Mouse (Mus musculus): ENCODE measurements around the gene Zpbp. TPM values are rescaled to one million over a fixed set of nuclear protein-coding genes. Genes with fewer than 3 reads are reported as not detected.

Gene Zpbp
- polyA plus RNA-seq, 1 experiment from 2014 or later = 2.3 TPM

GRCm38 (mm10) chr11:11242694-11243377 is 219.4 kb downstream of the Zpbp start:
- 78% methylated on average over 6 of the region's 6 CpGs for WGBS
- ATAC-seq (ENCODE audit: low read depth) = no peak

GRCm38 (mm10) chr11:11239346-11239745 is 222.9 kb downstream of the Zpbp start:
- H3K4me1 ChIP-seq (ENCODE audit: control insufficient read depth, insufficient read depth, low read length) = no peaks in the 10 kb centered on the region
- no peak overlapping the region for H3K4me3 ChIP-seq (ENCODE audit: low read depth, low read length)
- WGBS = 79% methylated on average over 1 of the region's 1 CpGs
- no peaks in the 10 kb centered on the region for H3K27me3 ChIP-seq (ENCODE audit: control insufficient read depth, insufficient read depth, low read length)
- H3K27ac ChIP-seq (ENCODE audit: low read depth, low read length) = no peak overlapping the region
- no peaks in the 10 kb centered on the region for H3K9me3 ChIP-seq (ENCODE audit: control insufficient read depth, low read length)
- H3K36me3 ChIP-seq (ENCODE audit: control insufficient read depth, insufficient read depth, low read length) = no peaks in the 10 kb centered on the region
- ATAC-seq (ENCODE audit: low read depth) = no peak
- H3K9ac ChIP-seq (replicated peaks; ENCODE audit: low read depth, low read length) = no peak overlapping the region
- no peak overlapping the region for H3K4me2 ChIP-seq (ENCODE audit: low read depth, low read length)

More at GRCm38 (mm10) chr11:11242694-11243377, 219.4 kb downstream of the Zpbp start:
- H3K36me3 ChIP-seq (ENCODE audit: control insufficient read depth, insufficient read depth, low read length) = no peaks in the 10 kb centered on the region
- H3K9me3 ChIP-seq (ENCODE audit: control insufficient read depth, low read length) = no peaks in the 10 kb centered on the region
- no peak overlapping the region for H3K4me3 ChIP-seq (ENCODE audit: low read depth, low read length)
- no peak overlapping the region for H3K4me2 ChIP-seq (ENCODE audit: low read depth, low read length)
- H3K27ac ChIP-seq (ENCODE audit: low read depth, low read length) = no peak overlapping the region
- H3K4me1 ChIP-seq (ENCODE audit: control insufficient read depth, insufficient read depth, low read length) = no peaks in the 10 kb centered on the region
- H3K27me3 ChIP-seq (ENCODE audit: control insufficient read depth, insufficient read depth, low read length) = no peaks in the 10 kb centered on the region
- no peak overlapping the region for H3K9ac ChIP-seq (replicated peaks; ENCODE audit: low read depth, low read length)

Other genes starting within 250 kb of the Zpbp start
- 0.76 and 1.7 TPM in 2 replicates for gene Spata48, start 314 bp downstream of the Zpbp start, polyA plus RNA-seq (2014; fragmentation: Nextera tagmentation; extraction: Ambion mirVana)
- not detected in 2 replicates for gene 4930512M02Rik, start 165.4 kb upstream of the Zpbp start, polyA plus RNA-seq (2014; fragmentation: Nextera tagmentation; extraction: Ambion mirVana)
- gene Ikzf1, start 222.6 kb upstream of the Zpbp start, polyA plus RNA-seq (2014; fragmentation: Nextera tagmentation; extraction: Ambion mirVana) = 0.35 and 0.90 TPM in 2 replicates